Mouse (Mus musculus) liver, embryonic 14.5 days (tissue): ENCODE results near the gene Pipox. TPM values are rescaled to one million over a fixed set of nuclear protein-coding genes. Genes with fewer than 3 reads are reported as not detected.

Experiments
- ATAC-seq: fragments of 200-750 bp; cut with Nextera tagmentation; 2 replicates; pipeline ENCODE4 v1.8.0; 2017; ENCODE audit warnings: moderate number of reproducible peaks, mild to moderate bottlenecking, moderate library complexity; ENCODE audit not compliant: insufficient read depth
- DNase-seq, 3 experiments: peaks; one replicate each; pipeline ENCODE4 v3.0.0-alpha.2; 2012 to 2013; ENCODE audit warnings: low read depth in 3 of 3, low spot score in 3 of 3
- H3K27ac ChIP-seq: fragments of 300-500 bp; sonication (generic); 2 replicates; pipeline ENCODE4 v1.5.1; 2014; ENCODE audit warnings: moderate library complexity, mild to moderate bottlenecking, control low read depth, inconsistent platforms
- H3K27me3 ChIP-seq: fragments of 300-500 bp; sonication (generic); 2 replicates; pipeline ENCODE4 v1.6.1; 2014; ENCODE audit warnings: mild to moderate bottlenecking, low read length, moderate library complexity; ENCODE audit not compliant: control insufficient read depth, insufficient read depth
- H3K36me3 ChIP-seq: fragments of 300-500 bp; sonication (generic); replicated peaks from 2 replicates; pipeline ENCODE4 v1.6.1; 2014; ENCODE audit warnings: low read depth; ENCODE audit not compliant: control insufficient read depth, insufficient read depth
- H3K4me1 ChIP-seq, 2 experiments: fragments of 200-500 bp in 1 of 2; fragments of 300-500 bp in 1 of 2; sonication (generic) in 1 of 2; replicated peaks; 2 replicates each; pipeline ENCODE4 v1.6.1; 2012 to 2014; ENCODE audit warnings: antibody characterized with exemption in 1 of 2, inconsistent platforms in 1 of 2, low read length in 1 of 2; ENCODE audit not compliant: control insufficient read depth in 2 of 2, insufficient read depth in 2 of 2
- H3K4me2 ChIP-seq: fragments of 300-500 bp; sonication (generic); 2 replicates; pipeline ENCODE4 v1.6.1; 2014; ENCODE audit warnings: low read depth, mild to moderate bottlenecking, control low read depth, moderate library complexity
- H3K4me3 ChIP-seq, 2 experiments: fragments of 200-500 bp in 1 of 2; fragments of 300-500 bp in 1 of 2; sonication (generic) in 1 of 2; 2 replicates each; pipeline ENCODE4 v1.5.1; 2012 to 2014; ENCODE audit warnings: low read depth in 2 of 2, low read length in 2 of 2, mild to moderate bottlenecking in 2 of 2, control low read depth in 1 of 2, inconsistent platforms in 1 of 2, moderate library complexity in 1 of 2; ENCODE audit not compliant: insufficient read depth in 1 of 2
- H3K9ac ChIP-seq: fragments of 300-500 bp; sonication (generic); replicated peaks from 2 replicates; pipeline ENCODE4 v1.6.1; 2014; ENCODE audit warnings: mild to moderate bottlenecking, control low read depth, moderate library complexity
- H3K9me3 ChIP-seq: fragments of 300-500 bp; sonication (generic); 2 replicates; pipeline ENCODE4 v1.6.1; 2016; ENCODE audit warnings: low read length, mixed read lengths; ENCODE audit not compliant: control insufficient read depth
- CTCF ChIP-seq: IDR thresholded peaks from 2 replicates; pipeline ENCODE4 v1.5.1; 2016; ENCODE audit warnings: antibody characterized with exemption, low read depth, control low read depth
- EP300 ChIP-seq: IDR thresholded peaks from 2 replicates; pipeline ENCODE4 v1.6.1; 2016; ENCODE audit warnings: antibody characterized with exemption, low read depth
- WGBS: fragments of 180-500 bp; shearing (Covaris S2); extraction: QIAGEN DNeasy Blood & Tissue Kit; methylation state at CpG from one replicate; pipeline ENCODE4 v1.1.7; 2014; ENCODE audit not compliant: insufficient replicate concordance; 5-methylcytosine and 5-hydroxymethylcytosine counted together
- polyA plus RNA-seq, 2 experiments: library from polyadenylated mRNA; depleted of rRNA in 1 of 2; stranded (reverse) in 1 of 2; unstranded in 1 of 2; fragments of >200 nt; fragmentation: Nextera tagmentation in 1 of 2; extraction: Ambion mirVana in 1 of 2; gene quantifications; 2 replicates each; pipeline versions ENCODE4 v1.2.1 to v1.2.3; 2012 to 2014

Pipox gene
- polyA plus RNA-seq, 2 experiments: 14.1 to 15.6 TPM

DNA sequence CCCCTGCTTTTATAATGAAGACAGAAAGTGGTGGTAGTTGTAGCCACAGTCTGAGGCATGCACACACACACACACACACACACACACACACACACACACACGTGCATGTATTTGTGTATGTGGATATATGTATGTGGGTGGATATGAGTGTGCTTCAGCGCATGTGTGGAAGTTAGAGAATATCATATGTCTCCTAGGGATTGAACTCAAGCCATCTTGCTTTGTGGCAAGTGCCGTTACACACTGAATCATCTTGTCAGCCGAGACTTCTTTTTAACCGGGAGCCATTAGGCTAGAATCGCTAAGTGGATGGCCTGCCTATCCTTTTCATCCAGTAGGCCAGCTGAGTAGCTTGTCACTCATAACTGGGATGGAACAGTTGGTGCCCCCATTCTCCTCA, 36.8 kb downstream of the Pipox start:
- no peaks in the 10 kb centered on the region for H3K9me3 ChIP-seq
- no peaks in the 10 kb centered on the region for H3K4me1 ChIP-seq
- WGBS: 81% methylated on average over 6 of the region's 6 CpGs
- DNase-seq: no peak
- no peak overlapping the region for H3K9ac ChIP-seq
- no peak for ATAC-seq
- H3K4me2 ChIP-seq: no peak overlapping the region
- no peaks in the 10 kb centered on the region for H3K27me3 ChIP-seq
- peaks cover 6% of the 10 kb centered on the region for H3K36me3 ChIP-seq
- H3K27ac ChIP-seq: no peak overlapping the region
- TF ChIP-seq EP300: no peak
- TF ChIP-seq CTCF: no peak
- no peak overlapping the region for H3K4me3 ChIP-seq

DNA sequence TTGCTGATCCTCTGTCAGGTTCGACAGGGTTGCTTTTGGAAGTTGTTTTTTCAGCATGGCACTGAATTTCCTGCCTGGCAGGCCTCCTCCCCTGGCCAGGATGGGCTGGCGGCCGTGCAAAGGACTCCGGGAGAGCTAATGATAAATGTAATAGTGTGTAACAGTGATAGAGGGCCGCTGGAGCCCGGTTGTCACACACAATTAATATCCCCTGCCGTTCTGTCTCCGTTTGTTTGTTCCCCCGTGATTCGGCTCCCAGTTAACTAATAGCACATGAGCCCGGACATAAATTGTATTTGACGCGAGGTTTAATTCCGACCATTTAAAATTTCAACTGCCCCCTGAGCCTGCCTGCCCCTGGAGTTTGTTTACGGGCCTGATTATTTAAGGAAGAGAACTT, 38.5 kb downstream of the Pipox start:
- Histone ChIP-seq H3K27me3 (no peaks in the 10 kb centered on the region), H3K9ac (no peak overlapping the region), H3K4me1 (no peaks in the 10 kb centered on the region), H3K27ac (no peak overlapping the region), H3K9me3 (no peaks in the 10 kb centered on the region), H3K4me3 (no peak overlapping the region), H3K4me2 (no peak overlapping the region), H3K36me3 (peaks cover 12% of the 10 kb centered on the region)
- 80% methylated on average over 15 of the region's 15 CpGs for WGBS
- no peak for DNase-seq
- no peak for ATAC-seq
- no peak for TF ChIP-seq EP300

DNA sequence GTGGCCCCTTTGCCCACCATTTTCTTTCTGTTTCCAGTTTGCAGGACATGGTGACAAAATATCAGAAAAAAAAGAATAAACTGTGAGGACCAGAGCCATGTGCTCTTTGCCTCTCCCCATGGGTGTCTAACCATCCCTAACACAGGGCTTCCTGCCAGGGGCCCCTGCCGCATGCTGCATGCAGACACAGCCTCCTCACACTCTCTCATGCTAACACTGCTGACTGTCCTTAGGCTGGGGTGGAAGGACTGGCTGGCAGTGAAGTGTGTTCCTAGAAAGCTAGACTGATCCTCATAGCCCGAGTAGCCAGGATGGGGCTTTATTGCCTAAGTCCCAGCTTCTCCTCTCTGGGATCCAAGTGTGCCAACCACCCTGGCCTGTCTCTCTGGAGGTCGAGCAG, 39.3 kb downstream of the Pipox start:
- Histone ChIP-seq H3K27ac (no peak overlapping the region), H3K4me2 (no peak overlapping the region), H3K9ac (no peak overlapping the region), H3K36me3 (peaks cover 17% of the 10 kb centered on the region), H3K9me3 (no peaks in the 10 kb centered on the region), H3K4me1 (no peaks in the 10 kb centered on the region), H3K27me3 (no peaks in the 10 kb centered on the region), H3K4me3 (no peak overlapping the region)
- 60% methylated on average over 3 of the region's 3 CpGs for WGBS
- no peak for ATAC-seq
- TF ChIP-seq CTCF (no peak), EP300 (no peak)
- no peak for DNase-seq

DNA sequence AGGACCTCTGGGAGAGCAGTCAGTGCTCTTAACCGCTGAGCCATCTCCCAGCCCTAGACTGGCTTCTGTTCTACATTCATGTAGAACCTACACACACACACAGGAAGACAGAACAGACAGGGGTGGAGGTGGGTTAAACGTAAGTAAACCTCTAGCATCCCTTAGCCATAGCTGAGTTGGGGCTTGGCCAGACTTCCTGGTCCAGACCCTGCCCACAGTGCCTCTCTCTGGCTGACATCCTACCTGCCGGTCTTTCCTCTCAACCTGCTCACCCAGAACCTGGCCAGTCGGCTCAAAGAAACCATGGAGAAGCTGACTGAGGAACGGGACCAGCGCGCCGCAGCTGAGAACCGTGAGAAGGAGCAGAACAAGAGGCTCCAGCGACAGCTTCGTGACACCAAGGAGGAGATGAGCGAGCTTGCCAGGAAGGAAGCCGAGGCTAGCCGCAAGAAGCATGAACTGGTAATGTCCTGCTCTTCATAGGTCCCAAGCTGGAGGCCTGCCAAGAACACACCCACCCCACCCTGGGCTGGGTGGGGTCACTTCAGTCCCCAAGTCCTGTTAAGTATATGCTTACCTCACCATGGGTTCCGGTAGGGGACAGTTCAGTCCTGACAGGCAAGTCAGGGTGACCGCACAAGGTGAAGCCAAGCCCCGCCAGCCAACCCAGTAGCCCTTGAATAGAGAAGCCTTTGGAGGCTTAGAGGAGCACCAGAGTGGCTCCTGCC, 40.8 kb downstream of the Pipox start:
- H3K27ac ChIP-seq: no peak overlapping the region
- DNase-seq (no peak), ATAC-seq (no peak)
- TF ChIP-seq CTCF (no peak), EP300 (no peak)
- WGBS: 86% methylated on average over 17 of the region's 17 CpGs
- H3K4me2 ChIP-seq: no peak overlapping the region
- H3K9me3 ChIP-seq: no peaks in the 10 kb centered on the region
- H3K36me3 ChIP-seq: peaks cover 14% of the 10 kb centered on the region
- H3K27me3 ChIP-seq: no peaks in the 10 kb centered on the region
- no peaks in the 10 kb centered on the region for H3K4me1 ChIP-seq
- H3K9ac ChIP-seq: no peak overlapping the region
- H3K4me3 ChIP-seq: no peak overlapping the region

DNA sequence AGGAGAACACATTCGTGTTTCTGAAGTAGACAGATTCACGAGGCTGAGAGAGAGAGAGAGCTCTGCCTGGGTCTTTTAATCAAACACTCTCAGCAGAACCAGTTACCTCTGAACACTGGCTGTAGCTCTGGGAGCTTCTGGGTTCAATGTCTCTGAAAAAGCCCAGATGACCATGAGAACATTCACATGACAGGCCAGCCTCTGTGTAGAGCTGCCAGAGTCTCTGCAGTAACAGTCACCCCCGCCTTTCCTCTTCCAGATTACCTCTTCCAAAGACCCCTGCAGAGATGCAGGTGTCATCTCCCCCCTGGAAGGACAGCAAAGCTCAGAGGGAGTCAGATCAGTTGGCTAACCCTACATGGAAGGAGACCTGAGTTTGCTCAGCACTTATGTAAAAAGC, 41.7 kb downstream of the Pipox start:
- WGBS: 64% methylated on average over 3 of the region's 3 CpGs
- H3K4me2 ChIP-seq: no peak overlapping the region
- no peaks in the 10 kb centered on the region for H3K27me3 ChIP-seq
- no peak for TF ChIP-seq CTCF
- TF ChIP-seq EP300: no peak
- H3K36me3 ChIP-seq: peaks cover 14% of the 10 kb centered on the region
- no peak overlapping the region for H3K9ac ChIP-seq
- no peaks in the 10 kb centered on the region for H3K9me3 ChIP-seq
- H3K4me1 ChIP-seq: no peaks in the 10 kb centered on the region
- ATAC-seq (no peak), DNase-seq (no peak)
- H3K4me3 ChIP-seq: no peak overlapping the region
- H3K27ac ChIP-seq: no peak overlapping the region
